Mouse (Mus musculus) adrenal gland, adult 18-20 months (tissue): ENCODE results near the gene Tmem88b. TPM values are rescaled to one million over a fixed set of nuclear protein-coding genes. Genes with fewer than 3 reads are reported as not detected.
"Not testable (repeated sequence)": the region's sequence is repeated elsewhere in the genome, so short reads cannot be mapped to it uniquely, and the experiment has no call there.

Experiments
- DNase-seq, 2 experiments: peaks; one replicate each; pipeline ENCODE4 v3.0.0; 2021 to 2022; ENCODE audit warnings: low spot score in 2 of 2
- total RNA-seq, 2 experiments: library from RNA; stranded (reverse); gene quantifications; 1 replicate in 1 of 2; 2 replicates in 1 of 2; pipeline ENCODE4 v1.2.3; 2021

Gene Tmem88b
- total RNA-seq, 2 experiments from 2014 or later: 0.56 to 0.70 TPM

DNA sequence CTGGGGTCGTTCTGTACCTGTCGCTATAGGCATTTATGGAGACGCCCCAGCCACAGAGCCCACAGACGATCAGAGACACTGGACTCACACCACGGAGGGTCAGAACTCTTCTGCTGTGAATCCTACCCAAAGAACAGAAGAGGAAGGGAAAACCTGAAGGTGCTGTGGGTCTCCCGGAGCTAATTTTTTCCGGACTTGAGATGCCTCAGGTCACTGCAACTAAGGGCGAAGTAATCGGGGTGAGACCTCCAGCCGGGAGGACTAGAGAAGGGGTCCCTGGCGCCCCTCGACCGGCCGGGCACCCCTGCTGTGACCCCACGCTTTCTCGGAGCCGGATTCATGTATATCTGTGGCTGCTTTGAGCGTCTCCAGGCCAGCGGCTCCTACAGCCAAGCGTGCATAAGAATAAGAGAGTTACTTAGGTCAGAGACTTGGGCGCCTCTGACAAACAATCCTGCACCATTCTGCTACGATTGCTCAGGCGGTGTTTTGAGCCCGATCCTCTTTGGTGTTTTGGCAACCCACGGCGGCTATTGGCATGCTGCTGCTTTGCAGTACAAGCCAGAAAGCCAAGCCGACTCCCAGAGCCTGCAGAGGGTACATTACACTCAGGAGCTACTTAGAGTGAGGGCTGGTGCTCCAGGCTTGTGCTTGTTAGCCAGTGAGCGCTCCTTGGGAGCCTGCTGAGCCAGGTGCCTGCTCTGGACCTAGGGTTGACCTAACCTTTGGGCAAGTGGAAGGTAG is 24.1 kb downstream of the Tmem88b start:
- no peak for DNase-seq

DNA sequence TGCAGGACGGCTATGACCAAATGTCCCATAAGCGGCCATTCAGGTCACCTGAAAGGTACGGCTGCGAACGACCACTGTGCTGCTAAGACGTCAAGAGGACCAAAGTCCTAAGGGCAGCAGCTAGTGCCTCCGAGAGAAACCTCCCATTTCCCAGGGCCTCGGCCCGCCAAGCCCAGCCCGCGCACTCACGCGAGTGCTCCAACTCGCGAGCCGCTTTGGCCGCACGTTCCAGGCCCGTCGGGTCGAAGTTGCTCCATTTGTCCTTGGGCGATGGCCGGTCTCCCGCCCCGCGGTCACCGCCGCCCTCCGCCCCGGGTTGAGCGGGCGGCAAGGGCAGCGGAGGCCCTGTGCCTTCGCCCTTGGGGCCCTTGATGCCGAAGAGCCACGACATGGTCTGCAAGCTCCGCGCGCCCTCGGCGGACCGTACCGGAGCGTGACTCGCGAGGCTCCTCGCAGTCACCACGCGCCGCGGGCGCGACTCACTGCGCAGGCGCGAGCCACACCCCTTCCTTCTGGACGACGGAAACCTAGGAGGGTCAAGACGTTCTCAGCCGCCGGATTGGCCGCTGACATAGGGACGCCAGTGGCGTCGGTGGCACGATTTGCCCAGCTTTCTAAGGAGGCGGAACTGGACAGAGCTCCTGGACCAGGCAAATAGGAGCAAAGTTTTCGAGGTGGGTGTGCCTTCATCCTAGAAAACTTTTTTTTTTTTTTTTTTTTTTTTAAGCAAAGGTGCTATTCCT is 24.9 kb downstream of the Tmem88b start, which contains the start of gene Atad3a:
Gene Atad3a, minus strand, starts transcription at position 481 of the 743 bp plus-strand sequence.
- DNase-seq: peak; percentile 97 to 98

- no peak for DNase-seq
Measured at GRCm38 (mm10) chr4:155759862-155760612, 25.6 kb downstream of the Tmem88b start.

DNA sequence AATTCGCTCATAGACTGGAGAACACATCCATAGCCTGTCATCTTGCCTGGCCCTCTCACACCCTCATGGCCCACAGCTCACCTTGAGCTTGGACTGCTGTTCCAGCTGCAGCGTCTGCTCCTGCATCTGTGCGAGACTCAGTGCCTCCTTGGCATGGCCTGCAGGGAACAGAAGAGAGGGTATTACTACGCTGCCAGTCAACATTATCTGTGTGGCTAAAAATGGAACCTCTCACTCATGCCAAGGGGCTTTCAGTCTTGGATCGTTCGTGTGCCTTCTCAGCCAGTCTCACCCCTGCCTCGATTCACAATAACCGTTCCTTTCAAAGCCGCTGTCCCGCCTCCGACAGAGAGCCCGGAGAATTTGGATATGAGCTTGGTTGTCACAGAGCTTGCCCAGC is 28.7 kb downstream of the Tmem88b start:
- no peak for DNase-seq

GRCm38 (mm10) chr4:155746575-155747490 is 38.8 kb downstream of the Tmem88b start:
- no peak for DNase-seq

- no peak for DNase-seq
Measured at GRCm38 (mm10) chr4:155746036-155746548, 39.6 kb downstream of the Tmem88b start.

DNA sequence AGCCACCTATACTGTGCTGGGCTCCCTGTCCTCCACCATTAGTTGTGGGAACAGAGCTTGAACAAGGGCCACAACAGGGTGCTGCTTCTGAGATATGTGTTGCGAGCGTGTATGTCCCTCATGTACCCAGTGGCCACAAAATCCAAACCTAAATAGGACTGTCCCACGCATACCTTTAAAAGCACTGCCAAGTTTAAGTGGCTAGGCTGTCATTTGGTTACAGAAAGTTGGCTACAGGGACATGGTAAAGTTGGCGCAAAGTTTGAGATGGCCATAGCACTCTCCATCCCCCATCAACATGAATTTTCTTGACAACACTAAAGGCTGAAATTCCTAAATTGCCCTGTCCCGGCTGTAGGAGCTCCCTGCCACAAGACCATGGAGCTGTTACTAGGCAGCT is 40.5 kb downstream of the Tmem88b start:
- DNase-seq: no peak

- DNase-seq: no peak
Measured at GRCm38 (mm10) chr4:155744474-155744873, 41.2 kb downstream of the Tmem88b start.

DNA sequence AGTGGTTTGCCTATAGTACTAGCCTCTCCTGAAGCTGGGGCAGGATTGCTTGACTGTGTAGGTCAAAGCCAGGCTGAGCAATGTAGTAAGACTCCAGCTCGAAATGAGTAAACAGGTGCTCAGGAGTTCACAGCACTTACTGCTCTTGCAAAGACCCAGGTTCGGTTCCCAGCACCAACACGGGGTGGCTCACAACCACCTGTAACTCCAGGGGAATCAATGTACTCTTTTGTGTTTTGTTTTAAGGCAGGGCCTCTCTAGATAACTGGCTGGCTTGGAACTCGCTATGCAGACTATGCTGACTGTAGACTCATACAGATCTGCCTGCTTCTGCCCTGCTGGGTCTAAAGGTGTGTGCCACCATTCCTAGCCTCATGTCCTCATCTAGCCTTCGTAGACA is 43.0 kb downstream of the Tmem88b start:
- no peak for DNase-seq

DNA sequence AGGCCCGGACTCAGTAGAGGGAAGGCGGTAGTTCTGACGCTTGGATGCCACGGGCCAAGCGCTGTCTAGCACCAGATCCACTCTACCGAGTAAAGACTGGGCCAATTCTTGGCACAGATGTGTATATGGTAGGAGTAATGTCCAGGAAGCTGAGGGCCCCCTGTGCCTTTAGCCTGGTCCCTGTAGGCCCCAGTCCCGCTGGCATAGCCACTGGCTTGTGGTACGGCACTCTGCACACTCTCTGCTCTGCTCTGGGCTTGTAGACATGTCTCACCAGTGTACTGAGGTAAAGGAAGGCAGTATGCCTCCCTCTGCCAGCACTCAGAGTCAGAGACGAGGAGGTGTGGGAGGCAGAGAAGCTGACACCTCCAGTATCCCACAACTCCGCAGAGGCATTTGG is 45.0 kb downstream of the Tmem88b start:
- not testable (repeated sequence) for DNase-seq

DNA sequence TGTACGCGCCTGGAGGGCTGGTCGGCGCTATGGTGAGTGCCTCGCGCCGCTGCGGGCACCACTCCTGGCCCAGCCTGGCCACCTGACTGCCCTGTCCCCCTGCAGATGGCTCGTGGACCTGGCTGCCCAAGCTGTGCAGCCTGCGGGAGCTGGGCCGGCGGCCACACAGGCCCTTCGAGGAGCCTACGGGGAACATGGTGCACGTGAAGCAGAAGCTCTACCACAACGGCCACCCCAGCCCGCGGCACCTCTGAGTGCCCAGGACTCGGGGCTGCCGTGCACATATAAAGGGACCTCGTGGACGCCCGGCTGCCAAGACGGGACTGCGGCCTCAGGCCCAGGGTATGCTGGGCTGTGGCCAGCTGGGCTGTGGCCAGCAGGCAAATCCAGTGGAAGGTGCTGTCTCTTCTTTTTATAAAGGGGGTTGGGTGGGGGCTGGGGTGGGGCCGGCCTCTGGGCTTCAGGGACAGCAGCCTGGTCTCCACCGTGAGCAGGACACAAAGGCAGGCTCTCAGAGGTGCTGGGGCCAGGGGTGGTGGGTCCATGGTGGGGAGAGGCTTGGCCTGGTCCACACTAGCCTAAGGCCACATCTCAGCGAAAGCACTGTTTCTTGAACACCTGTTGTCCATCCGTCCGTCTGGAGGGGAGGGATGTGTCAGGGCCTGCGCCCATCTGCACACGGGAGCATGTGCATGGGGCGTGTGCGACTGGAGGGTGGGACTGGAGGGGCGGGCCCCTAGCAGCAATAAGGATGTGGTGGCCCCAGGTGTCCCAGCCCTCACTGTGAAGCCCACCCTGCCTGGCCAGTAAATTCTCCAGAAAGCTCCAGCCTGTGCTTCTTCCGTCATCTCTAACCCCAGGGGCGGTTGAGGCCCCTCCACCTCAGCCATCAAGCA is 45.7 kb downstream of the Tmem88b start:
- no peak for DNase-seq

DNA sequence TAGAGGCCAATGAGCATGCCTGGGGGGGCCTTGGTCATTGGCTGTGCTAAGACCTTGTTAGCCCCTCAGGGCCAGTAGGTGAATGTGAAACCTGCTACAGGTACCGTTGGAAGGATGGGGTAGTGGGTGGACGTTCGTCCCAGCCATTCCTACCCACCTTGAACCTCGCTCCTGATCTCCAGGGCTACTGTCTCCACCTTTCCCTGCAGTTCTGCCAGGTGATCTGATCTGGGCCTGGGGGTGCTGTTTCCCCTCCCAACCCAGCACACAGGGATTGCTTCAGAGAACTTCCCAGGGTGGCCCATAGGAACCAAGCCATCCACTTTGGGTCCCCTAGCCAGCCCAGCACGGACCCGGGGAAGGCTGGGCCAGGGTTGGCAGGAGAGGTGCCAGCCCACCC is 46.5 kb downstream of the Tmem88b start:
- no peak for DNase-seq

- DNase-seq: no peak
Measured at GRCm38 (mm10) chr4:155738262-155738661, 47.4 kb downstream of the Tmem88b start.

DNA sequence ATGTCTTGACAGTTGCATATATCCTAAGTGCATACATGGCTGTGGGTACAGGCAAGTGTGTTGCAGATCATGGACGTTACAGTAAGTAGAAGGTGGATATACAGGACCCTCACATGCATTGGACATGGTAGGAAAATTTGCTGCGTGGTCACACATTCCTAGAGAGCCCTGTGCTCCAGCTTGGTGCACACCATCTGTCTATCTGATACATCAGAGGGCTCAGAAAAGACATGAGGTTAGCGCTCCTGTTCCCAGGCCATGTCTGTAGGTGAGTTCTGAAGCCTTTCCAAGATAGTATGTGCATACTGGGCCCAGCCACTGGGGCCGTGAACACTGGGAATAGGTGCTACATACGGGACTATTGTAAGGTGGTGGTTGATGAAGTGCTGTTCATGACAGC is 49.3 kb downstream of the Tmem88b start:
- no peak for DNase-seq

GRCm38 (mm10) chr4:155735788-155736187 is 49.9 kb downstream of the Tmem88b start:
- DNase-seq: no peak

DNA sequence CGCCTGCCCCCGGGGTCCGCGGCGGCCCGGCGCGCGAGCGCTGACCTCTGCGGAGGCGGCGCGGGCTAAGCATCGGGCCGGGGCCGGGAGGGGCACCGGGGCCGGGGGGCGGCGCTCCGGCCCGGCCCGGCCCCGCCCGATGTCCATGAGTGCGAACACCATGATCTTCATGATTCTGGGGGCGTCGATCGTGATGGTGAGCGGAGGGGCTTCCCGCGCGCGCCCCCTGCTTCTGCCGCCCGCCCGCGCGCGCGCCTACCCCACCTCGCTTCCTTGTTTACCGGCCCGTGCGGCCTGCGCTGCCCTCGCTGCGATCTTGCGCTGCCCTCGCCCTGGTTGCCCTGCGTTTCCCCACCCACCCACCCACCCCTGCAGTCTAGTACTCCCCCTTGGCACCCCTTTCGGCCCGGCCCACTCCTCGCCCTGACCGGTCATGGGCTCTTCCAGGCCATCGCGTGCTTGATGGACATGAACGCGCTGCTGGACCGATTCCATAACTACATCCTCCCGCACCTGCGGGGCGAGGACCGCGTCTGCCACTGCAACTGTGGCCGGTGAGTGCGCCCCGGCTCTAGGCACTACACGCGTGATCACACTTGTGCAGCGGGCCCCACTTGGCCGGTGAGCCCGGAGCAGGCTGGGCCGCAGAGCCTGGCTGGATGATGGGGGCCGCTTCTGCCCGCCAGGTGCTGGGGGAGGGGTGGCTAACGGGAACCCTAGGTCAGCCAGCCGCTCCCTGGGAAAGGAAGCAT is 50.5 kb downstream of the Tmem88b start:
- DNase-seq: peak; percentile 26 to 44

GRCm38 (mm10) chr4:155734350-155734941 is 51.2 kb downstream of the Tmem88b start, which contains the start of gene Tmem240:
Gene Tmem240, plus strand, starts transcription at chr4:155734800.
- peak; percentile 81 to 85 for DNase-seq

GRCm38 (mm10) chr4:155733267-155733666 is 52.4 kb downstream of the Tmem88b start:
- no peak for DNase-seq
